Mouse (Mus musculus) kidney, adult 2 months (tissue): ENCODE measurements at regions not wholly inside any gene's neighbourhood (a gene's known extent, or its start where the extent isn't known, plus 50 kb on each side); places are given as distances from the start of the nearest gene placed in this dataset.

Source experiments
- CTCF ChIP-seq: fragments of 200-500 bp; conservative IDR thresholded peaks from 2 replicates; pipeline ENCODE4 v1.5.1; 2011; ENCODE audit warnings: low read depth, mild to moderate bottlenecking, control low read depth, low read length, moderate library complexity, mixed read lengths; ENCODE audit not compliant: insufficient read depth, insufficient read length
- POLR2A ChIP-seq: fragments of 200-500 bp; IDR thresholded peaks from one replicate; pipeline ENCODE4 v1.6.1; 2011; ENCODE audit warnings: low read depth, low read length, control low read depth

- TF ChIP-seq POLR2A: no peak
- no peak for TF ChIP-seq CTCF
These were observed 183.0 kb upstream of the Rreb1 start for GRCm38 (mm10) chr13:37595196-37595595.
